Mouse (Mus musculus) heart, embryonic 10.5 days (tissue): ENCODE results near the gene Rbm38. TPM values are rescaled to one million over a fixed set of nuclear protein-coding genes. Genes with fewer than 3 reads are reported as not detected.

Experiments used
- DNase-seq: peaks from one replicate; pipeline ENCODE4 v3.0.0-alpha.2; 2017; ENCODE audit warnings: low spot score
- H3K27ac ChIP-seq: fragments of 300-500 bp; sonication (generic); 2 replicates; pipeline ENCODE4 v1.5.1; 2016; ENCODE audit warnings: mild to moderate bottlenecking
- H3K27me3 ChIP-seq: fragments of 300-500 bp; sonication (generic); 2 replicates; pipeline ENCODE4 v1.6.1; 2016; ENCODE audit warnings: mild to moderate bottlenecking; ENCODE audit not compliant: poor library complexity, insufficient read depth, severe bottlenecking
- H3K36me3 ChIP-seq: fragments of 300-500 bp; sonication (generic); 2 replicates; pipeline ENCODE4 v1.6.1; 2016; ENCODE audit warnings: mild to moderate bottlenecking, moderate library complexity
- H3K4me1 ChIP-seq: fragments of 300-500 bp; sonication (generic); 2 replicates; pipeline ENCODE4 v1.6.1; 2016; ENCODE audit warnings: mild to moderate bottlenecking
- H3K4me3 ChIP-seq: fragments of 300-500 bp; sonication (generic); 2 replicates; pipeline ENCODE4 v1.5.1; 2016; ENCODE audit warnings: mild to moderate bottlenecking, moderate library complexity
- H3K9me3 ChIP-seq: fragments of 300-500 bp; sonication (generic); 2 replicates; pipeline ENCODE4 v1.6.1; 2016; ENCODE audit warnings: mild to moderate bottlenecking, moderate library complexity
- WGBS: fragments of 180-500 bp; shearing (Covaris S2); methylation state at CpG from one replicate; pipeline ENCODE4 v1.1.7; 2016; 5-methylcytosine and 5-hydroxymethylcytosine counted together
- polyA plus RNA-seq: library from polyadenylated mRNA; unstranded; fragments of >200 nt; fragmentation: Nextera tagmentation; extraction: Ambion mirVana; gene quantifications from 2 replicates; pipeline ENCODE4 v1.2.1, GENCODE M21; 2016

Gene Rbm38
- polyA plus RNA-seq, 1 experiment from 2014 or later = 156 TPM

GRCm38 (mm10) chr2:173028508-173029031 is 8.3 kb downstream of the Rbm38 start:
- H3K36me3 ChIP-seq = peaks cover 100% of the 10 kb centered on the region
- H3K4me1 ChIP-seq = peaks cover 100% of the 10 kb centered on the region
- H3K9me3 ChIP-seq = no peaks in the 10 kb centered on the region
- WGBS = 88% methylated on average over 3 of the region's 3 CpGs
- H3K4me3 ChIP-seq = no peak overlapping the region
- DNase-seq = no peak
- peak overlapping the region; percentile 17; the same call in 1 of the 2 replicates for H3K27ac ChIP-seq
- H3K27me3 ChIP-seq = no peaks in the 10 kb centered on the region

DNA sequence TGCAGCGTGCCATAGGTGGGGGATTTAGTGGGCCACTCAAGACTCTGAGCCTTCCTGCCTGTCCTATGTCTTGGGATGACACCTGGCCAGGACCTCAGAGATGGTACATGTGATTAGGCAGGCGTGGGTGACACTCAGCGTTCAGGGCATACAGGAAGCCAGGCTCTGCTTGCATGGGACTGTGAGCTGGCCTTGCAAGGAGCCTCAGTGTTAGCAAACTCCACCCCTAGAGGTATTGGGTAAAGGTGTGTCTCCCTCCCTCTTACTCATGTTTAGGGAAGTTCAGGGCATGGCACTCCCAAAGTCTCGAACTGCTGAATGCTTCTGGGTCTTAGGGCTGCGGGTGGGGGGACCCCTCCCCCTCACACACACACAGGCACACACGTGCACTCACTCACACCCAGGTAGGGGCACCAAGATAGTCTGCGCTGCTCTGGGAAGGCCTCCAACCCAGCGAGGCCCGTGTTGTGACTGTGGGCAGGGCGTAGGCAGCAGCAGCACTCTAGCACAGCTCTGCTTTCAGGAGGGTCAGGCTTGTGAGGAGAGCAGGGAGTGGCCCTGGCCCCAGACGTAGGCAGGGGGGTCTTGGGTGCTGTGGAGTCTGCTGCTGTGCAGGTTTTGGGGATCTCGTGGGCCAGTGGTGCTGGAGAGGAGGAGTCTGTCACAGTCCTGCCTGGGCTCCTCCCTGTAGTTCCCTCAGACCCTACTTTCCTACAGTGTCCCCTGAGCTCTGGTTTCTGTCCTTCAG is 10.5 kb downstream of the Rbm38 start:
- Histone ChIP-seq H3K27me3 (no peaks in the 10 kb centered on the region), H3K27ac (peak overlapping the region; percentile 57), H3K9me3 (no peaks in the 10 kb centered on the region), H3K4me3 (0 out of 2 replicates have a peak overlapping the region, but pooled peaks have one; percentile 0), H3K4me1 (peaks cover 100% of the 10 kb centered on the region), H3K36me3 (peaks cover 100% of the 10 kb centered on the region)
- no peak for DNase-seq
- 66% methylated on average over 12 of the region's 12 CpGs for WGBS

- Histone ChIP-seq H3K36me3 (peaks cover 78% of the 10 kb centered on the region), H3K27ac (peak overlapping the region; percentile 3; the same call in 1 of the 2 replicates), H3K9me3 (no peaks in the 10 kb centered on the region), H3K4me1 (peaks cover 96% of the 10 kb centered on the region), H3K4me3 (no peak overlapping the region), H3K27me3 (no peaks in the 10 kb centered on the region)
- WGBS = 94% methylated on average over 13 of the region's 13 CpGs
- DNase-seq = no peak
Measured at GRCm38 (mm10) chr2:173033531-173033930, 13.2 kb downstream of the Rbm38 start.

GRCm38 (mm10) chr2:173034998-173035397 is 14.7 kb downstream of the Rbm38 start:
- H3K4me3 ChIP-seq = 0 out of 2 replicates have a peak overlapping the region, but pooled peaks have one; percentile 13
- peaks cover 63% of the 10 kb centered on the region for H3K36me3 ChIP-seq
- H3K27me3 ChIP-seq = no peaks in the 10 kb centered on the region
- WGBS = 12% methylated on average over 4 of the region's 4 CpGs
- peak; percentile 95 for DNase-seq
- no peaks in the 10 kb centered on the region for H3K9me3 ChIP-seq
- H3K27ac ChIP-seq = peak overlapping the region; percentile 75; the same call in 1 of the 2 replicates
- H3K4me1 ChIP-seq = peaks cover 87% of the 10 kb centered on the region

- Histone ChIP-seq H3K4me3 (no peak overlapping the region), H3K36me3 (peaks cover 56% of the 10 kb centered on the region), H3K4me1 (peaks cover 80% of the 10 kb centered on the region), H3K9me3 (no peaks in the 10 kb centered on the region), H3K27ac (peak overlapping the region; percentile 75; the same call in 1 of the 2 replicates), H3K27me3 (no peaks in the 10 kb centered on the region)
- no peak for DNase-seq
- 85% methylated on average over 5 of the region's 5 CpGs for WGBS
Measured at GRCm38 (mm10) chr2:173035653-173036052, 15.4 kb downstream of the Rbm38 start.

GRCm38 (mm10) chr2:173036055-173036454 is 15.8 kb downstream of the Rbm38 start:
- peaks cover 76% of the 10 kb centered on the region for H3K4me1 ChIP-seq

DNA sequence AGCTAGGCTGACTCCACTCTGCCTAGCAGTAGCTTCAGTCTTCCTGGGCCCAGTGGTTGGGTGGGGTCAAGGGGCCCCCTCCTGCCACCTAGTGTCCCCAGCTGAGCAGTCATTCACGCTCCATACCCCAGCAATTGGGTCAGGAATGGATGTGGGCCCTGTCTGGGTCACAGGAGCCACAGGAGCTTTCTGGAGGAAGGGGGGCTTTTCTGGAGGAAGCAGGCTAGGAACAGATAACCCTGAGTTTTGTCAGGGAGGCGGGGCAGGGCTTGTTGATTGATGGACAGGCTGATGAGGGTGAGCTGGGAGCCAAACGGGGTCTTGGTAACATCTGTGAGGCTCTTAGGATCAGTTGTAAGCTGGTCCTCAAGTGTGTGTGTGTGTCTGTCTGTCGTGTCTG is 16.3 kb downstream of the Rbm38 start:
- 49% methylated on average over 4 of the region's 4 CpGs for WGBS
- DNase-seq = no peak
- H3K27ac ChIP-seq = peak overlapping the region; percentile 75; the same call in 1 of the 2 replicates

More at GRCm38 (mm10) chr2:173036055-173036454, 15.8 kb downstream of the Rbm38 start:
- DNase-seq = no peak
- H3K36me3 ChIP-seq = peaks cover 52% of the 10 kb centered on the region
- 0 out of 2 replicates have a peak overlapping the region, but pooled peaks have one; percentile 2 for H3K4me3 ChIP-seq
- no peaks in the 10 kb centered on the region for H3K9me3 ChIP-seq
- H3K27ac ChIP-seq = peak overlapping the region; percentile 75; the same call in 1 of the 2 replicates
- WGBS = 82% methylated on average over 5 of the region's 5 CpGs
- H3K27me3 ChIP-seq = no peaks in the 10 kb centered on the region

GRCm38 (mm10) chr2:173037347-173037746 is 17.0 kb downstream of the Rbm38 start:
- H3K9me3 ChIP-seq = no peaks in the 10 kb centered on the region
- no peak for DNase-seq
- peaks cover 66% of the 10 kb centered on the region for H3K4me1 ChIP-seq
- H3K36me3 ChIP-seq = peaks cover 39% of the 10 kb centered on the region
- H3K4me3 ChIP-seq = no peak overlapping the region
- 74% methylated on average over 5 of the region's 5 CpGs for WGBS
- peak overlapping the region; percentile 32 for H3K27ac ChIP-seq
- H3K27me3 ChIP-seq = no peaks in the 10 kb centered on the region

More for the DNA sequence above, 16.3 kb downstream of the Rbm38 start:
- H3K9me3 ChIP-seq = no peaks in the 10 kb centered on the region
- no peaks in the 10 kb centered on the region for H3K27me3 ChIP-seq
- no peak overlapping the region for H3K4me3 ChIP-seq
- peaks cover 71% of the 10 kb centered on the region for H3K4me1 ChIP-seq
- peaks cover 47% of the 10 kb centered on the region for H3K36me3 ChIP-seq

DNA sequence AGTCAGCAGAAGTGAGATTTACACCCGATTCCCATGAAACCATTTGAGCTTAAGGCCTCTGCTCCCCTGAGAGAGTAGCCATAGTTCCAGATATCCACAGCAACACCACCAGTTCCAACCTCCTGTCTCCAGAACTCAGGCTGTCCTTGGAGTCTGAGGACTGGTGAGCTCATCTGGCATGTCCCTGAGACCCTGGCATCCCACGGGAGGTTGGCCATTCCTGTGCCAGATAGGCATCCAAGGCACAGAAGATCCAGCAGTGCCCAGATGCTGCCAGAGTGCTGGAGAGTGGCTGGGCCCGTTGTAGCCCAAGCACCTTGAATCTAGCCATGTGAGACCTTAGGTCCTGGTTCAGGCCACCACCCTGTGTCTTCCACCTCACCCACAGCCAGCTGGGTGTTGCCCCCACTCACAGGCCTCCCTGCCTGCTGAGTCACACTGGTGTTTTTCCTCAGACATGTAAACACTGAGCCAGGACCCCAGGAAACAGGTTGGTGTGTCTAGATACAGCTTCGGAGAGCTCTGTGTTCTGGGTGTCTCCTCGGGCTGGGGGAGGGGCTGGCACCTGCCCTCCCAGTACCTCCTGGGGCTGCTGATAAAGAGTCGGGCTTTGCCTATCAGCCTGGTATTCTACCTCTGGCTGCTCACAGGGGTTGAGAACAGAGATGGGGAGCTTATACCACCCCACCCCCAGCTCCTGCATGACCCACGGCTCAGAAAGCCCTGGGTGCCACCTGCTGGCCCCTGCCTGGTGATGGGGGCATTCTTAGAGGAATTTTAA is 17.7 kb downstream of the Rbm38 start:
- H3K9me3 ChIP-seq = no peaks in the 10 kb centered on the region
- DNase-seq = peak; percentile 92
- H3K36me3 ChIP-seq = peaks cover 33% of the 10 kb centered on the region
- H3K4me1 ChIP-seq = peaks cover 66% of the 10 kb centered on the region
- 51% methylated on average over 7 of the region's 7 CpGs for WGBS
- H3K27ac ChIP-seq = peak overlapping the region; percentile 32
- no peaks in the 10 kb centered on the region for H3K27me3 ChIP-seq
- no peak overlapping the region for H3K4me3 ChIP-seq

DNA sequence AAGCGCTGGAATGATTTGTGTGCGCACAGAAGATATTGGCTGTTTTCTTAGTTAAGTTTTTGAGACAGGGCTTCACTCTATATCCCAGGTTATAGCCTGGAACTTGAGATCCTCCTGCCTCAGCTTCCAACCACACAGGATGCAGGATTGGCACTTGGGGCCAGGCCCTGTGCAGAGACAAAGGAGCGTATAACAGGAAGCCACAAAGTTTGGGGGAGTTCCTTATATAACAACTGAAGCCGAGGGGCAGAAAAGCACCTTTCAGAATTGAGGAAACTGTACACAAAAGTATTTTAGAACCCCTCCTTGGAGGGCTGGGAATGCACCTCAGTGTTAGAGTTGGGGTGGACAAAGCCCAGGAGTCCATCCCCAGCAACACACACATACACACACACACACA is 18.7 kb downstream of the Rbm38 start:
- Histone ChIP-seq H3K9me3 (no peaks in the 10 kb centered on the region), H3K4me1 (peaks cover 66% of the 10 kb centered on the region)
- 95% methylated on average over 4 of the region's 4 CpGs for WGBS

DNA sequence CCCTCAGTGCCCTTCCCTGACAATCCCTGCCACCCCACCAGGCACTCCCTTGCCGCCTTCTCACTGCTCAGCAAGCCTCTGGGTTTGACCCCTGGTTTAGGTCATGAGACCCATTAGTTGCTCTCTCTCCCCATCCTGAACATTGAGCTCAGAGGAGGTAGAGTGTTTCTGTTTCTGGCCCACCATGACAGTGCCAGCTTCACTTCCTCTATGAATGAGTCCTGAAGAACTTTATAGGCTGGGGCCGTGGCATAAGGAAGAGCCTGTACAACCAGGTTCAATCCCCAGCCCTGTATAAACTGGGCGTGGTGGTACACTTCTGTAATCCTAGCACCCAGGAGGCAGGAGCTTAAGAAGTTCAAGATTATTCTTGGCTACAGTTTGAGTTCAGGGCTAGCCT is 20.5 kb downstream of the Rbm38 start:
- DNase-seq = no peak
- H3K36me3 ChIP-seq = peaks cover 5% of the 10 kb centered on the region
- 0 out of 2 replicates have a peak overlapping the region, but pooled peaks have one; percentile 83 for H3K27ac ChIP-seq
- H3K4me1 ChIP-seq = peaks cover 61% of the 10 kb centered on the region
- H3K4me3 ChIP-seq = no peak overlapping the region
- 84% methylated on average over 3 of the region's 3 CpGs for WGBS
- H3K9me3 ChIP-seq = no peaks in the 10 kb centered on the region
- no peaks in the 10 kb centered on the region for H3K27me3 ChIP-seq

More for the DNA sequence above, 18.7 kb downstream of the Rbm38 start:
- Histone ChIP-seq H3K27me3 (no peaks in the 10 kb centered on the region), H3K4me3 (no peak overlapping the region), H3K36me3 (peaks cover 22% of the 10 kb centered on the region), H3K27ac (peak overlapping the region; percentile 53; the same call in 1 of the 2 replicates)
- DNase-seq = no peak

DNA sequence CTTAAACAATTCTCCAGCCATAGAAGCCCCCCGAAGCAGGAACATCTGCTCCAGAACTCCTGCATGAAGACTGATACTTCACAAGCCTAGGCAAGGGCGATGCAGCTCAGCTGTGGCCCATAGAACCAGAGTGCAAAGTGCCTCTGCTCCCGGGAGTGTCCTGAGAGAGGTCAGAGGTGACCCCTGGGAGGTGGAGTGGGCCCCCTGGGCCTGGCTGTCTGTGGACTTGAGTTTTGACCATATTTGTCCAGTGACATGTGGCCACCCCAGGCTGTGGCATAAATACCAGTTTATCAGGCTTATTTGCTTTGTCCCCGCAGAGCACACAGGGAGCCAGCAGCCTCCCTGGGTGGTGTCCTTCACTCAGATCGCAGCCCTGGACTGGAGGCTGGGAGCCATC is 20.9 kb downstream of the Rbm38 start:
- H3K4me1 ChIP-seq = peaks cover 61% of the 10 kb centered on the region
- H3K27me3 ChIP-seq = no peaks in the 10 kb centered on the region
- H3K4me3 ChIP-seq = no peak overlapping the region
- peaks cover under 1% of the 10 kb centered on the region; the same call in 1 of the 2 replicates for H3K36me3 ChIP-seq
- H3K27ac ChIP-seq = peak overlapping the region; percentile 83; the same call in 1 of the 2 replicates
- WGBS = 56% methylated on average over 5 of the region's 5 CpGs
- DNase-seq = no peak
- no peaks in the 10 kb centered on the region for H3K9me3 ChIP-seq
